Mouse (Mus musculus) subcutaneous adipose tissue, adult 2 months (tissue): ENCODE measurements around the gene Pde4a. TPM values are rescaled to one million over a fixed set of nuclear protein-coding genes. Genes with fewer than 3 reads are reported as not detected.

Experiments
- polyA plus RNA-seq: library from polyadenylated mRNA; depleted of rRNA; stranded (reverse); fragments of >200 nt; gene quantifications from 2 replicates; pipeline ENCODE4 v1.2.3, GENCODE M21; 2012; ENCODE audit warnings: low replicate concordance; rRNA removed

The Pde4a gene
- 14.4 and 17.0 TPM in 2 replicates for polyA plus RNA-seq

DNA sequence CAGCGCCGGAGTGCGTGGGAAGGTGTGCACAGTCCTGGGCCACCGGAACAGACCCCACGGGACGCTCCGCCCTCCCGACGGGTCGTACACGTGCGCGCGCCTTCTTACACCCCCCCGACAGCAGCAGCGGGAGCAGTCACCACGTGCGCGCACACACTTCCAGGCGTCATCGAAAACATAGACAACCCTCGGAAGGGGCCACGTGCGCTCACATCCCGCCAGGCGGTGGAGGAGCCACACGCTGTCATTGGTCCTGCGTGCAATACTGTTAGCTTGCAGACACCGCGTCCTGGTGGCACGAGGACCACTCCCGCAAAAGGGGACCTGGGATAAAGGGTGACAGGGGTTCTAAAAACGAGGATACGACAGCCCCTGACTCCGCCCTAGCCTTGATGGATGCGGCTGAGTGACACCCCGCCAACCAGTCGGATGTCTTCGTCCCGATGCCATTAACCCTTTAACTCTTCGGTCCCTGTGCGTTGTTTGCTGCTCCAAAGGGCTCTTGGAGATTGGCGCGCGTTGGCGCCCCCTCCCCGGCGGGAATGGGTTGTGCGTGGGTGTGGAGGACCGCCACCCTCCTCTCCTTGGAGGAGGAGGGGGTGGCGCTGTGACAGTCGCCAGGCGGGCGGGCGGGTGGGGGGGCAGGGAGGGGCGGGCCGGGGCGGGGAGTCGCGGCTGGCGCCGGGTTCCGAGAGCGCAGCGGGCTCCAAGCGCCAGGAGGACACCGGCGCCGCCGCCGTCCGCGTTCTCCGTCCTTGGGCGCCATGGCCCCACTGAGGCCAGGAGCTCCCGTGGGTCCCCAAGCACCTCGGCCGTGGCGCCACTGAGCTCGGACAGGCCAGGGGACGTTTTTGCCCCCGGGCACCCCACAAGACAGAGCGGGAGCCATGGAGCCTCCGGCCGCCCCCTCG, at the start of gene Pde4a:
Gene Pde4a, plus strand, starts transcription at position 674 of the 911 bp plus-strand sequence.

DNA sequence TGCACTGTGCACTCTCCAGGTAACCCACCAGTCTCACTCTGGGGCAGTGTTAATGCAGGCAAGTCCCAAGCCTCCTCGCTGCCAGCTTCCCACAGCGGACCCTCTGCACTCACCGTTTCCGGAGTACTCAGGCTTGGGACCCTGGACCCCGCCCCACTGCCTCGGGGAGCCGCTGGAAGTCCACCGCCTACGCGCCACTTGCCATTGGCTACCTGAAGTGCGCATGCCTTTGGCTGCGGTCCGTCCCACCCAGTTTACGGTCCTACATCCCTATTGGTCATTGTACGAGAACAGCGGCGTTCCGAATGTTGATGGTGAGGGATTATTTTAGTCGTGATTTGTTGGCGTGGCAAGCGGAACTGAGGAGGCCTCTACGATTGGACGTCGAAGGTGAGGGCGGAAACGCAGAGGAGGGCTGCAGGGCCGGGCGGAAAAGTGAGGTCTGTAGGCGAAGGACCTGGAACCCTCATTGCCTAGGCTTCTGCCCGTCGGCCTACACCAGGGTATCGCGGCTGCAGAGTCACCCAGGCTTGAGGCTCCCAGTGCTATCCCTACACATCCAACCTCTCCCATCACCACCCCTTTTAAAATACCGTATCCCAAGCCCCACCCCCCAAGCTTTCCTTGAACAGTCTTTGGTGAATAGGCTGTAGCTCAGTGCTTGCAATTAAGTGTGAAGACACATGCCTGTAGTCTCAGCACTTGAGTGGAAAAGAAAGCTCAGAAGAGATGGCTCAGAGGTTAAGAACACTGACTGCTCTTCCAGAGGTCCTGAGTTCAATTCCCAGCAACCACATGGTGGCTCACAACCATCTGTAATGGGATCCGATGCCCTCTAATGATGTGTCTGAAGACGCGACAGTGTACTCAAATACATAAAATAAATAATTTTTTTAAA, 34.2 kb upstream of the Pde4a start, which contains the start of gene Tyk2:
Gene Tyk2, minus strand, starts transcription at position 185 of the 898 bp plus-strand sequence.

DNA sequence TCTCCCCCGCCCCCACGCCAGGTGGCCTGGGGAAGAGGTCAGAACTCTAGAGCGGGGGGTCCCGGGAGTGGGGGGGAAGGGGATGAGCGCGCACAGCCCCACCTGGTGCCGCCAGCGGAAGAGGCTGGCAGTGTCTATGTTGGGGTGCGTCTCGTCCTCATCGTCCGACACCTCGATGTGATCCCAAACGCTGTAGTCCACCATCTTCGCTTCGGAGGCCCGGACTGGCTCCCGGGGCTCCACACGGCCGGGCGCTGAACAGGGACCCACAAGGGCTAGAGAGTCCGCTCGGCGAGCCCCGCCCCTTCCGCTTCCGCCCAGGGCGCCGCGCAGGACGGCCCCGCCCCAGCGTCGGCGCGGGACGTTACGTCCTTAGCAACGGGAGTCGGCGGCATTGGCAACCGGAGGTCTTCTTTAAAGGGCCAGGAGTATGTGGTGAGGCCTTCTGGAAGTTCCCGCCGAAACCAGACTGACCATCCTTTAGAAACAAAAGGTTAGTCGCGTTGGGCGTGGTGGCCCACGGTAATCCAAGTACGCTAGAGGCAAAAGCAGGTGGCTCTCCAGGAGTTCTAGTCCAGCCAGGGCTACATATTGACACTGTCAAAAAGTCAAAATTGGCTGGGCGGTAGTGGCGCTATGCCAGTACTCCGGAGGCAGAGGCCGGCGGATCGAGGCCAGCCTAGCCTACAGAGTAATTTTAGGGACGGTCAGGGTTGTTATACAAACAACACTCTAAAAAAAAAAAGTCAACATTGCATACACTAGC, 15.7 kb upstream of the Pde4a start, which contains the start of gene Cdc37:
Gene Cdc37, minus strand, starts transcription at position 329 of the 766 bp plus-strand sequence.

DNA sequence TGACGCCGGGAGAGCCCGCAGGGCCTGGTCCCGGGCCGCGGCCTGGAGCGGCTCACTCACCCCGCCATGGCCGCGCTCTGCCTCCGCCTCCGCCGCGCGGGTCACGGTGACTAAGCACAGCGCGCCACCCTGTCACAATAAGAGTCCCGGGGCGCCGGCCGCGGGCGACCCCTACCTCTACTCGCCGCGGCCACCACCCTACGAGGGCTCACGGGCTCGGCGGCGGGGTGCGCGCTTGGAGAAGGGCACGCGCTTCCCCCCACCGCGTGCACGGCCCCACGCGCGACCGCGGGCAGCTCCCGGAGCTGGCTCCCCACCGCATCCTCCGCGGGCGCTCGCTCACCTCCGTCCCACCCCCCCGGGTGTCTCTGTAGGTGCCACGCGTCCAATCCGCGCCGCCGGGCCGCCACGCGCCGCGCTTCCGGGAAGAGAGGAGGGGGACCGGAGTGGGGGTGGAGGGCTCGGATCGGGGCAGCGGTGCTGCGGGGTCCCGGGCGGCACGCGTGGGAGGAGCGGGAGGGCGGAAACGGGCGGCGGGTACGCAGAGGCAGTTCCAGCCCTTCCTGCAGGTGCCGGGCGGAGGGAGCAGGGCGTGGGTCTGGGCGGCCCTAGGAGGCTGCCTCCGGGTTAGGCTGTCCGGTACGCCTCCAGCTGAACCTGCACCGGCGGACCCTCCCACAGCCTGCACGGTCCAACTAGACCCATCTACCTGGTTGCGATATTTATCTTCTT, 73.4 kb downstream of the Pde4a start, which contains the start of gene Keap1:
Gene Keap1, minus strand, starts transcription at position 629 of the 732 bp plus-strand sequence.

DNA sequence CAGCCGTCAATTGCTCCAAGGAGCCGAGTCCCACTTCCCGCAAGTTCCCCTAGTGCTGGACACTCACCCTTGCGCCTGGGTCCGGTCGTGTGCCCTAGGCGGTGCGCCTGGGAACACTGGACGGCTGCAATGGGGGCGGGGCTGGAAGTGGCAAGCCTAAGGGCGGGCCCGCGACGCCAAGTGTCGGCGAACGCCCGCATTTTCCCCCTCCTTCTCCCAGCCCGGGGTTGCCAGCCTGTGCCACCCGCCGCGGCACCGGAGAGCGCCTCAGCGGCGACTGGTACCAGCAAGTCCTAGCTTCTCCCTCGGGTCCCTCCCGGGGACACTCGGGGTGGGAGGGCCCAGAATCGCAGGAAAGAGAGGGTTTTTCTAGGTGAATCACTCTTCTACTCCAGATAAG, 82.8 kb downstream of the Pde4a start, which contains the start of gene S1pr5:
Gene S1pr5, minus strand, starts transcription at position 118 of the 400 bp plus-strand sequence.

Other genes starting within 250 kb of the Pde4a start
- gene Dnmt1, start 205.8 kb upstream of the Pde4a start, polyA plus RNA-seq, result 12.0 and 35.0 TPM in 2 replicates
- gene S1pr2, start 188.9 kb upstream of the Pde4a start, polyA plus RNA-seq, result 7.9 and 32.2 TPM in 2 replicates
- gene Mrpl4, start 163.0 kb upstream of the Pde4a start, polyA plus RNA-seq, result 120 and 141 TPM in 2 replicates
- 23.9 and 35.6 TPM in 2 replicates for gene Icam1, start 149.7 kb upstream of the Pde4a start, polyA plus RNA-seq
- gene Icam4, start 136.3 kb upstream of the Pde4a start, polyA plus RNA-seq, result 0.16 and 0.45 TPM in 2 replicates
- gene Icam5, start 133.6 kb upstream of the Pde4a start, polyA plus RNA-seq, result 0.13 and 1.3 TPM in 2 replicates
- gene Zglp1, start 98.6 kb upstream of the Pde4a start, polyA plus RNA-seq, result 0.39 TPM in 1 of 2 replicates, not detected in the other
- gene Gm49373, start 92.6 kb upstream of the Pde4a start, polyA plus RNA-seq, result 0.19 and 0.48 TPM in 2 replicates
- gene Fdx1l, start 92.1 kb upstream of the Pde4a start, polyA plus RNA-seq, result 67.7 and 90.0 TPM in 2 replicates
- 1.6 and 3.5 TPM in 2 replicates for gene Gm38431, start 73.7 kb upstream of the Pde4a start, polyA plus RNA-seq
- gene Raver1, start 73.7 kb upstream of the Pde4a start, polyA plus RNA-seq, result 38.5 and 87.3 TPM in 2 replicates
- gene Tyk2, start 34.5 kb upstream of the Pde4a start, polyA plus RNA-seq, result 30.7 and 32.8 TPM in 2 replicates
- gene Cdc37, start 15.7 kb upstream of the Pde4a start, polyA plus RNA-seq, result 55.1 and 87.0 TPM in 2 replicates
- gene Keap1, start 73.6 kb downstream of the Pde4a start, polyA plus RNA-seq, result 63.2 and 85.9 TPM in 2 replicates
- gene S1pr5, start 82.7 kb downstream of the Pde4a start, polyA plus RNA-seq, result 0.46 and 1.4 TPM in 2 replicates
- 27.9 and 34.3 TPM in 2 replicates for gene Atg4d, start 99.6 kb downstream of the Pde4a start, polyA plus RNA-seq
- gene Kri1, start 122.3 kb downstream of the Pde4a start, polyA plus RNA-seq, result 24.1 and 24.6 TPM in 2 replicates
- 28.0 and 33.8 TPM in 2 replicates for gene Cdkn2d, start 125.7 kb downstream of the Pde4a start, polyA plus RNA-seq
- 0.10 and 24.9 TPM in 2 replicates for gene Ap1m2, start 146.6 kb downstream of the Pde4a start, polyA plus RNA-seq
- 49.0 and 101 TPM in 2 replicates for gene Slc44a2, start 155.0 kb downstream of the Pde4a start, polyA plus RNA-seq
- 29.9 and 86.4 TPM in 2 replicates for gene Ilf3, start 202.2 kb downstream of the Pde4a start, polyA plus RNA-seq
- 17.1 and 58.6 TPM in 2 replicates for gene Qtrt1, start 246.1 kb downstream of the Pde4a start, polyA plus RNA-seq